11 mouse cellular contexts compared by ENCODE assay signal in genomic region chr8:121964716-121965512, GRCm38 (mm10). TPM values are rescaled to one million over a fixed set of nuclear protein-coding genes. Genes with fewer than 3 reads are reported as not detected.
A peak's percentile ranks its signal among the peaks of the same experiment; 100 is the strongest.
DNase-seq lines count a peak whose midpoint lies in the region; ATAC-seq and TF ChIP-seq lines count a peak whose summit lies in the region.
"Had no signal": no experiment of that assay in that cellular context is flagged by ENCODE, and none has a peak within 500 bp of the region (broad histone marks: within the 10 kb centered on the region; RNA-seq: fewer than 3 reads in every experiment).

No protein-coding gene starts in this region.

- H3K9me3 ChIP-seq in midbrain, embryonic 14.5 days (ENCODE audit: control insufficient read depth, low read length): no peaks in the 10 kb centered on the region
- H3K9me3 ChIP-seq in midbrain, embryonic 10.5 days (replicated peaks): no peaks in the 10 kb centered on the region
- H3K9me3 ChIP-seq in forebrain, embryonic 16.5 days (ENCODE audit: control insufficient read depth, low read length): no peaks in the 10 kb centered on the region
- H3K9me3 ChIP-seq: neural tube, embryonic 12.5 days had no signal

- H3K27me3 ChIP-seq in midbrain, embryonic 14.5 days (ENCODE audit: control insufficient read depth, insufficient read depth, low read length): no peaks in the 10 kb centered on the region
- H3K27me3 ChIP-seq in midbrain, embryonic 10.5 days (ENCODE audit: low read depth, poor library complexity, severe bottlenecking): no peaks in the 10 kb centered on the region
- no peaks in the 10 kb centered on the region for H3K27me3 ChIP-seq in forebrain, embryonic 16.5 days (replicated peaks; ENCODE audit: control insufficient read depth, insufficient read depth, low read length)
- H3K27me3 ChIP-seq: neural tube, embryonic 12.5 days had no signal

- intact Hi-C loops in gastrocnemius, adult 2 months (cut with DNase I): no loop called here
- intact Hi-C loops in gastrocnemius, postnatal 36 days (cut with DNase I): no loop called here

- no peak overlapping the region for H3K4me2 ChIP-seq in midbrain, embryonic 14.5 days (ENCODE audit: low read length)
- H3K4me2 ChIP-seq in forebrain, embryonic 16.5 days (ENCODE audit: low read length): no peak overlapping the region
- H3K4me2 ChIP-seq: neural tube, embryonic 12.5 days had no signal

- 85% methylated on average over 8 of the region's 8 CpGs for WGBS in midbrain, embryonic 14.5 days
- WGBS in midbrain, embryonic 10.5 days: 94% methylated on average over 8 of the region's 8 CpGs
- 82% methylated on average over 8 of the region's 8 CpGs for WGBS in forebrain, embryonic 16.5 days

- H3K9ac ChIP-seq in midbrain, embryonic 14.5 days (replicated peaks; ENCODE audit: low read length): no peak overlapping the region
- H3K9ac ChIP-seq in forebrain, embryonic 16.5 days (replicated peaks; ENCODE audit: low read depth, low read length): no peak overlapping the region
- H3K9ac ChIP-seq: liver, embryonic 14.5 days; neural tube, embryonic 12.5 days had no signal

- peak overlapping the region; percentile 84 for H3K27ac ChIP-seq in gastrocnemius, adult 2 months
- 0 out of 2 replicates have a peak overlapping the region, but pooled peaks have one; percentile 20 for H3K27ac ChIP-seq in midbrain, embryonic 14.5 days (replicated peaks; ENCODE audit: low read depth, low read length)
- no peak overlapping the region for H3K27ac ChIP-seq in midbrain, embryonic 10.5 days (replicated peaks)
- no peak overlapping the region for H3K27ac ChIP-seq in forebrain, embryonic 16.5 days (ENCODE audit: low read length)
- H3K27ac ChIP-seq: liver, embryonic 14.5 days; neural tube, embryonic 12.5 days had no signal

- ATAC-seq in midbrain, embryonic 14.5 days (ENCODE audit: low FRiP score, low TSS enrichment): no peak
- ATAC-seq in forebrain, embryonic 16.5 days: no peak

- TF ChIP-seq CTCF in gastrocnemius, adult 2 months (IDR thresholded peaks at IDR 0.05): peak; percentile 32; the same call in 1 of the 2 replicates

- peak; percentile 46 for DNase-seq in gastrocnemius, adult 2 months
- no peak for DNase-seq in gastrocnemius, postnatal 36 days
- DNase-seq in midbrain, embryonic 14.5 days: no peak
- no peak for DNase-seq in midbrain, embryonic 10.5 days (ENCODE audit: low spot score)
- DNase-seq in heart, adult 8-10 months (ENCODE audit: low spot score): peak; percentile 73
- DNase-seq in naive thymus-derived CD4-positive, alpha-beta T cell, adult 2 months (ENCODE audit: low read depth): peak; percentile 20
- no peak for DNase-seq in ovary, postnatal 10 days (ENCODE audit: low spot score)
- DNase-seq: cerebellum, postnatal 10 days had no signal

- H3K4me1 ChIP-seq in midbrain, embryonic 14.5 days (ENCODE audit: control insufficient read depth, insufficient read depth, low read length): peaks cover 18% of the 10 kb centered on the region
- peaks cover 29% of the 10 kb centered on the region for H3K4me1 ChIP-seq in midbrain, embryonic 10.5 days
- H3K4me1 ChIP-seq in forebrain, embryonic 16.5 days (replicated peaks; ENCODE audit: control insufficient read depth, insufficient read depth, low read length): peaks cover 30% of the 10 kb centered on the region

- H3K4me3 ChIP-seq in gastrocnemius, adult 2 months: peak overlapping the region; percentile 33
- H3K4me3 ChIP-seq in midbrain, embryonic 14.5 days (replicated peaks; ENCODE audit: low read depth, low read length): no peak overlapping the region
- no peak overlapping the region for H3K4me3 ChIP-seq in midbrain, embryonic 10.5 days
- no peak overlapping the region for H3K4me3 ChIP-seq in forebrain, embryonic 16.5 days (replicated peaks; ENCODE audit: low read length)
- H3K4me3 ChIP-seq: neural tube, embryonic 12.5 days had no signal

- no peaks in the 10 kb centered on the region for H3K36me3 ChIP-seq in midbrain, embryonic 14.5 days (ENCODE audit: control insufficient read depth, insufficient read depth, low read length)
- H3K36me3 ChIP-seq in midbrain, embryonic 10.5 days: peaks cover 15% of the 10 kb centered on the region
- no peaks in the 10 kb centered on the region for H3K36me3 ChIP-seq in forebrain, embryonic 16.5 days (ENCODE audit: control insufficient read depth, insufficient read depth)
- H3K36me3 ChIP-seq: neural tube, embryonic 12.5 days had no signal

RNA-seq across cellular contexts. Expression of gene Banp, which starts 15.4 kb away (rescaled TPM):
- total RNA-seq in gastrocnemius, adult 2 months (2021): 10 to 100 TPM in 1 of 2 experiments, 1 to 10 TPM in 1; 8.8 to 18.7 TPM
- total RNA-seq in gastrocnemius, postnatal 36 days (2021): 10 to 100 TPM in 1 of 2 experiments, 1 to 10 TPM in 1; 6.6 to 17.8 TPM
- 47.7 and 48.7 TPM in 2 replicates for polyA plus RNA-seq in midbrain, embryonic 14.5 days (2014; fragmentation: Nextera tagmentation; extraction: Ambion mirVana)
- 53.2 and 64.6 TPM in 2 replicates for polyA plus RNA-seq in midbrain, embryonic 10.5 days (2016; fragmentation: Nextera tagmentation; extraction: Ambion mirVana)
- 10 to 100 TPM in 3 of 4 experiments, 1 to 10 TPM in 1; 7.6 to 24.8 (median 17.2) TPM for total RNA-seq in heart, adult 8-10 months (2022)
- polyA plus RNA-seq in forebrain, embryonic 16.5 days (2015; fragmentation: Nextera tagmentation; extraction: Ambion mirVana): 68.4 and 69.9 TPM in 2 replicates

RNA-seq across cellular contexts. Expression of gene Car5a, which starts 20.2 kb away (rescaled TPM):
- not detected for total RNA-seq in gastrocnemius, adult 2 months (2021)
- not detected for total RNA-seq in gastrocnemius, postnatal 36 days (2021)
- polyA plus RNA-seq in midbrain, embryonic 14.5 days (2014; fragmentation: Nextera tagmentation; extraction: Ambion mirVana): not detected in 2 replicates
- polyA plus RNA-seq in midbrain, embryonic 10.5 days (2016; fragmentation: Nextera tagmentation; extraction: Ambion mirVana): 0.27 and 0.30 TPM in 2 replicates
- under 1 TPM in 1 of 4 experiments, not detected in 3; 0.23 TPM for total RNA-seq in heart, adult 8-10 months (2022)
- polyA plus RNA-seq in forebrain, embryonic 16.5 days (2015; fragmentation: Nextera tagmentation; extraction: Ambion mirVana): 0.50 and 0.72 TPM in 2 replicates

RNA-seq across cellular contexts. Expression of gene Slc7a5, which starts 57.4 kb away (rescaled TPM):
- 1 to 10 TPM; 1.0 to 1.3 TPM for total RNA-seq in gastrocnemius, adult 2 months (2021)
- total RNA-seq in gastrocnemius, postnatal 36 days (2021): 1 to 10 TPM; 1.9 to 2.1 TPM
- 42.0 and 54.0 TPM in 2 replicates for polyA plus RNA-seq in midbrain, embryonic 14.5 days (2014; fragmentation: Nextera tagmentation; extraction: Ambion mirVana)
- 29.3 and 32.7 TPM in 2 replicates for polyA plus RNA-seq in midbrain, embryonic 10.5 days (2016; fragmentation: Nextera tagmentation; extraction: Ambion mirVana)
- total RNA-seq in heart, adult 8-10 months (2022): 1 to 10 TPM; 3.8 to 4.8 (median 4.2) TPM
- 44.1 and 47.5 TPM in 2 replicates for polyA plus RNA-seq in forebrain, embryonic 16.5 days (2015; fragmentation: Nextera tagmentation; extraction: Ambion mirVana)

Comparison
In these comparisons a context has a peak if more than half of its experiments do, and no peak if none do; other contexts are left out.
1. DNase-seq: peak in gastrocnemius, adult 2 months (single experiment), heart, adult 8-10 months (single experiment) and naive thymus-derived CD4-positive, alpha-beta T cell, adult 2 months (single experiment); none in gastrocnemius, postnatal 36 days (0 of 2), midbrain, embryonic 14.5 days (single experiment), midbrain, embryonic 10.5 days (single experiment) and ovary, postnatal 10 days (single experiment).
2. H3K27ac ChIP-seq: peak in gastrocnemius, adult 2 months (single experiment) and midbrain, embryonic 14.5 days (single experiment); none in midbrain, embryonic 10.5 days (single experiment) and forebrain, embryonic 16.5 days (single experiment).